Mouse (Mus musculus) liver, adult 2 months (tissue): Measurements from ENCODE around the gene Maats1. TPM values are rescaled to one million over a fixed set of nuclear protein-coding genes. Genes with fewer than 3 reads are reported as not detected.

Experiments used
- DNase-seq: peaks from one replicate; pipeline ENCODE4 v3.0.0-alpha.2; 2011; ENCODE audit warnings: low read depth, low spot score; ENCODE audit errors: extremely low read depth
- H3K27ac ChIP-seq: fragments of 200-500 bp; replicated peaks from 2 replicates; pipeline ENCODE4 v1.5.1; 2012; ENCODE audit warnings: low read depth, mild to moderate bottlenecking, control low read depth, inconsistent platforms, low read length; ENCODE audit not compliant: insufficient read depth
- H3K27me3 ChIP-seq: fragments of 200-500 bp; 2 replicates; pipeline ENCODE4 v1.6.1; 2012; ENCODE audit warnings: mild to moderate bottlenecking, moderate library complexity, low read length, inconsistent platforms; ENCODE audit not compliant: control insufficient read depth, insufficient read depth
- H3K36me3 ChIP-seq: fragments of 200-500 bp; 2 replicates; pipeline ENCODE4 v1.6.1; 2012; ENCODE audit warnings: low read length, inconsistent platforms; ENCODE audit not compliant: control insufficient read depth, insufficient read depth
- H3K4me1 ChIP-seq: fragments of 200-500 bp; 2 replicates; pipeline ENCODE4 v1.6.1; 2011; ENCODE audit warnings: low read length; ENCODE audit not compliant: control insufficient read depth, insufficient read depth
- H3K4me3 ChIP-seq: fragments of 200-500 bp; 2 replicates; pipeline ENCODE4 v1.5.1; 2011; ENCODE audit warnings: low read depth, mild to moderate bottlenecking, control low read depth, low read length, moderate library complexity; ENCODE audit not compliant: insufficient read depth
- H3K79me2 ChIP-seq: fragments of 200-500 bp; 2 replicates; pipeline ENCODE4 v1.6.1; 2012; ENCODE audit warnings: inconsistent platforms, mild to moderate bottlenecking, low read length, moderate library complexity; ENCODE audit not compliant: control insufficient read depth, insufficient read depth
- H3K9ac ChIP-seq: fragments of 200-500 bp; 2 replicates; pipeline ENCODE4 v1.6.1; 2012; ENCODE audit warnings: low read depth, mild to moderate bottlenecking, control low read depth, inconsistent platforms, low read length
- CTCF ChIP-seq: fragments of 200-500 bp; IDR thresholded peaks from 2 replicates; pipeline ENCODE4 v1.5.1; 2011; ENCODE audit warnings: low read depth, low read length, control low read depth
- POLR2A ChIP-seq: fragments of 200-500 bp; IDR thresholded peaks from 2 replicates; pipeline ENCODE4 v1.6.1; 2011; ENCODE audit warnings: low read length, control low read depth; ENCODE audit not compliant: insufficient read depth; ENCODE audit errors: extremely low read depth
- WGBS: fragments of 180-500 bp; shearing (Covaris S2); methylation state at CpG from one replicate; pipeline ENCODE4 v1.1.7; 2018; 5-methylcytosine and 5-hydroxymethylcytosine counted together
- polyA plus RNA-seq: library from polyadenylated mRNA; depleted of rRNA; stranded (reverse); fragments of >200 nt; gene quantifications from 2 replicates; pipeline ENCODE4 v1.2.3, GENCODE M21; 2012
- total RNA-seq: library from RNA; depleted of rRNA; stranded (reverse); fragments of >200 nt; gene quantifications from 2 replicates; pipeline ENCODE4 v1.2.3, GENCODE M21; 2014

Maats1 gene
- total and polyA plus RNA-seq, 2 experiments, result not detected

GRCm38 (mm10) chr16:38274737-38275136 lies 67.2 kb downstream of the Maats1 start:
- Histone ChIP-seq H3K4me3 (no peak overlapping the region), H3K36me3 (no peaks in the 10 kb centered on the region), H3K79me2 (peaks cover 36% of the 10 kb centered on the region; the same call in 1 of the 2 replicates), H3K27ac (no peak overlapping the region), H3K27me3 (no peaks in the 10 kb centered on the region), H3K9ac (no peak overlapping the region), H3K4me1 (peaks cover 10% of the 10 kb centered on the region)
- no peak for DNase-seq
- TF ChIP-seq POLR2A (no peak), CTCF (no peak)
- WGBS, result 77% methylated on average over 2 of the region's 2 CpGs

DNA sequence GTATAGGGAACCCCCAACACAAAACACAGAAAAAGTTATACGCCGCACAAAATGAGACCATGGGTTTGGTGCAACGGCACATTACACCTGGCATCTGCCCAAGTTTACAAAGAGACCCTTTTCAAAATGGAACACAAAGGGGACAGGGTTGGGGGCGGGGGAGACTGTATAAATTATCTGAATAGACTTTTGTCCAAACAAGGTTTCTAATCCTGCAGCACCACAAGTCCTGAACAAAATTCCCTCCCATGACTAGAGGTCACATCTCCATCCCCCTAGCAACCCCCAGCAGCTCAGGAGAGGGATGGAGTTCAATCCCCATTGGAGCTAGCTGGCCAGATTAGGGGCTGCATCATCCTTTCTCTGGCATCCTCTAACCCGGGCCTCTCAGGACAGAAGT lies 69.5 kb downstream of the Maats1 start:
- Histone ChIP-seq H3K4me1 (peaks cover 6% of the 10 kb centered on the region; the same call in 1 of the 2 replicates), H3K79me2 (peaks cover 32% of the 10 kb centered on the region; the same call in 1 of the 2 replicates), H3K27ac (no peak overlapping the region), H3K27me3 (no peaks in the 10 kb centered on the region), H3K36me3 (peaks cover 6% of the 10 kb centered on the region), H3K9ac (no peak overlapping the region), H3K4me3 (no peak overlapping the region)
- WGBS, result 77% methylated on average over 5 of the region's 5 CpGs
- DNase-seq, result no peak
- no peak for TF ChIP-seq POLR2A
- no peak for TF ChIP-seq CTCF

GRCm38 (mm10) chr16:38271601-38272000 lies 70.3 kb downstream of the Maats1 start:
- Histone ChIP-seq H3K27ac (no peak overlapping the region), H3K36me3 (peaks cover 11% of the 10 kb centered on the region), H3K4me1 (peaks cover 6% of the 10 kb centered on the region; the same call in 1 of the 2 replicates), H3K27me3 (no peaks in the 10 kb centered on the region), H3K4me3 (no peak overlapping the region), H3K9ac (no peak overlapping the region), H3K79me2 (peaks cover 24% of the 10 kb centered on the region; the same call in 1 of the 2 replicates)
- no peak for DNase-seq
- no peak for TF ChIP-seq POLR2A
- no peak for TF ChIP-seq CTCF
- WGBS, result 61% methylated on average over 3 of the region's 3 CpGs

GRCm38 (mm10) chr16:38255927-38256326 lies 86.0 kb downstream of the Maats1 start:
- Histone ChIP-seq H3K4me3 (no peak overlapping the region), H3K79me2 (no peaks in the 10 kb centered on the region), H3K4me1 (no peaks in the 10 kb centered on the region), H3K27ac (no peak overlapping the region), H3K27me3 (no peaks in the 10 kb centered on the region), H3K36me3 (peaks cover 52% of the 10 kb centered on the region), H3K9ac (no peak overlapping the region)
- peak; percentile 90 for DNase-seq
- TF ChIP-seq CTCF (no peak), POLR2A (no peak)
- 67% methylated on average over 9 of the region's 9 CpGs for WGBS

- no peak for DNase-seq
- Histone ChIP-seq H3K4me1 (no peaks in the 10 kb centered on the region), H3K36me3 (peaks cover 50% of the 10 kb centered on the region), H3K79me2 (no peaks in the 10 kb centered on the region), H3K27me3 (no peaks in the 10 kb centered on the region), H3K27ac (no peak overlapping the region), H3K9ac (no peak overlapping the region), H3K4me3 (no peak overlapping the region)
- WGBS, result 87% methylated on average over 4 of the region's 4 CpGs
- TF ChIP-seq POLR2A, result no peak
- no peak for TF ChIP-seq CTCF
Measured at GRCm38 (mm10) chr16:38255107-38255506, 86.8 kb downstream of the Maats1 start.

- H3K79me2 ChIP-seq, result no peaks in the 10 kb centered on the region
- no peak overlapping the region for H3K9ac ChIP-seq
- 77% methylated on average over 14 of the region's 14 CpGs for WGBS
- peaks cover 48% of the 10 kb centered on the region for H3K36me3 ChIP-seq
- no peak for TF ChIP-seq CTCF
- no peak for TF ChIP-seq POLR2A
- no peak overlapping the region for H3K27ac ChIP-seq
- no peaks in the 10 kb centered on the region for H3K27me3 ChIP-seq
- no peak overlapping the region for H3K4me3 ChIP-seq
- H3K4me1 ChIP-seq, result no peaks in the 10 kb centered on the region
- DNase-seq, result no peak
Measured at GRCm38 (mm10) chr16:38254001-38254400, 87.9 kb downstream of the Maats1 start.
